Mouse (Mus musculus) midbrain, embryonic 16.5 days (tissue): Measurements from ENCODE around the gene Nsmf. TPM values are rescaled to one million over a fixed set of nuclear protein-coding genes. Genes with fewer than 3 reads are reported as not detected.
A peak's percentile ranks its signal among the peaks of the same experiment; 100 is the strongest.

ENCODE experiments used
- ATAC-seq: fragments of 200-750 bp; cut with Nextera tagmentation; 2 replicates; pipeline ENCODE4 v1.8.0; 2017; ENCODE audit warnings: moderate TSS enrichment
- H3K27ac ChIP-seq: fragments of 300-500 bp; sonication (generic); 2 replicates; pipeline ENCODE4 v1.5.1; 2014; ENCODE audit warnings: mild to moderate bottlenecking, low read length, mixed read lengths
- H3K27me3 ChIP-seq: fragments of 300-500 bp; sonication (generic); 2 replicates; pipeline ENCODE4 v1.6.1; 2014; ENCODE audit warnings: low read depth, low read length, mixed read lengths; ENCODE audit not compliant: control insufficient read depth, insufficient read depth
- H3K36me3 ChIP-seq: fragments of 300-500 bp; sonication (generic); 2 replicates; pipeline ENCODE4 v1.6.1; 2014; ENCODE audit warnings: mild to moderate bottlenecking, low read length, moderate library complexity, mixed read lengths; ENCODE audit not compliant: control insufficient read depth, insufficient read depth
- H3K4me1 ChIP-seq: fragments of 300-500 bp; sonication (generic); 2 replicates; pipeline ENCODE4 v1.6.1; 2014; ENCODE audit warnings: mild to moderate bottlenecking, low read length, mixed read lengths; ENCODE audit not compliant: control insufficient read depth, insufficient read depth
- H3K4me2 ChIP-seq: fragments of 300-500 bp; sonication (generic); 2 replicates; pipeline ENCODE4 v1.6.1; 2014; ENCODE audit warnings: mild to moderate bottlenecking, low read length, mixed read lengths
- H3K4me3 ChIP-seq: fragments of 300-500 bp; sonication (generic); 2 replicates; pipeline ENCODE4 v1.5.1; 2014; ENCODE audit warnings: low read depth, mild to moderate bottlenecking, low read length, moderate library complexity, mixed read lengths
- H3K9ac ChIP-seq: fragments of 300-500 bp; sonication (generic); 2 replicates; pipeline ENCODE4 v1.6.1; 2014; ENCODE audit warnings: low read depth, low read length, mixed read lengths
- H3K9me3 ChIP-seq: fragments of 300-500 bp; sonication (generic); replicated peaks from 2 replicates; pipeline ENCODE4 v1.6.1; 2014; ENCODE audit warnings: mild to moderate bottlenecking, low read length, mixed read lengths; ENCODE audit not compliant: control insufficient read depth, poor library complexity, severe bottlenecking
- WGBS: fragments of 180-500 bp; shearing (Covaris S2); extraction: QIAGEN DNeasy Blood & Tissue Kit; methylation state at CpG from one replicate; pipeline ENCODE4 v1.1.7; 2014; 5-methylcytosine and 5-hydroxymethylcytosine counted together
- polyA plus RNA-seq: library from polyadenylated mRNA; unstranded; fragments of >200 nt; fragmentation: Nextera tagmentation; extraction: Ambion mirVana; gene quantifications from 2 replicates; pipeline ENCODE4 v1.2.1, GENCODE M21; 2015

Gene Nsmf
- polyA plus RNA-seq, 1 experiment from 2014 or later, result 188 TPM

DNA sequence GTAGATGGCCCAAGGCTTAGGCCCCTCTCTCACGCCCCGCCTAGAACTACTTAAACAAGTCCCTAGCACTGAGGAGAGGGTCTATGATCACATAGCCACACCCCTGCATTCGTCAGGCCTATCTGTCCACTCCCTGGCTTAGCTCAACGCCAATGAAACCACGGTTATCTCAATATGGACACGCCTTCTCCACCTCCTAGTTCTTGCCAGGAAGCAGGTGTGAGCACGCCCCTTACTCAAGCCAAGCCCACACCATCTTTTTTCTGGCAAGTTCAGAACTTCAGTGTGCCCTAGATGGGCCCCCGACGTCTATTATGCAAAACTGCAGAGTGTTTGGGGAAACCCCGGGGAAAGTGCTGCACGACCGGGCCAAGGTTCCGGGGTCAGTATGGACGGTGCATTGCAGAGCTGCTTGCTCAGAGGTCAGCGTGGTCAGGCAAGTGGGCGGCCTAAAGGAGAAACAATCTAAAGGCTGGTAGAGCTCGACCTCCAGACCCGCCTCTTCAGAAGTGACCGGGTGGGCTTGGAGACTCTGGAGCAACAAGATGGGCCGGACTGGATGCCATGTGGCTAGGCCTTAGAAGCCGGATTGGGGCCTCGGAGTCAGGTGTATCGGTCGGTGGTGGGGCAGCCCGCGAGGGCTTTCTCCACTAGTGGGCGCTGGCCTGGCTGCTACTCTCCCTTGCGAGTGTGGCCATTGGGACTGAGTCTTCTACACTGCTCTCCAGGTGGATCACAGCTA, 41.1 kb downstream of the Nsmf start, which contains the start of gene Noxa1:
TSS of gene Noxa1 (minus strand) at position 41 of the 742 bp plus-strand sequence.
- H3K4me3 ChIP-seq, result no peak within 1 kb of the TSS
- H3K9ac ChIP-seq, result no peak within 1 kb of the TSS
- no peak within 1 kb of the TSS for H3K27ac ChIP-seq
- H3K4me1 ChIP-seq, result peaks cover 3% of the 10 kb centered on the region; the same call in 1 of the 2 replicates
- ATAC-seq, result no peak
- no peaks in the 10 kb centered on the region for H3K9me3 ChIP-seq
- WGBS, result 53% methylated on average over 28 of the region's 28 CpGs
- H3K4me2 ChIP-seq, result no peak within 1 kb of the TSS
- no peaks in the 10 kb centered on the region for H3K27me3 ChIP-seq
- no peaks in the 10 kb centered on the region for H3K36me3 ChIP-seq

DNA sequence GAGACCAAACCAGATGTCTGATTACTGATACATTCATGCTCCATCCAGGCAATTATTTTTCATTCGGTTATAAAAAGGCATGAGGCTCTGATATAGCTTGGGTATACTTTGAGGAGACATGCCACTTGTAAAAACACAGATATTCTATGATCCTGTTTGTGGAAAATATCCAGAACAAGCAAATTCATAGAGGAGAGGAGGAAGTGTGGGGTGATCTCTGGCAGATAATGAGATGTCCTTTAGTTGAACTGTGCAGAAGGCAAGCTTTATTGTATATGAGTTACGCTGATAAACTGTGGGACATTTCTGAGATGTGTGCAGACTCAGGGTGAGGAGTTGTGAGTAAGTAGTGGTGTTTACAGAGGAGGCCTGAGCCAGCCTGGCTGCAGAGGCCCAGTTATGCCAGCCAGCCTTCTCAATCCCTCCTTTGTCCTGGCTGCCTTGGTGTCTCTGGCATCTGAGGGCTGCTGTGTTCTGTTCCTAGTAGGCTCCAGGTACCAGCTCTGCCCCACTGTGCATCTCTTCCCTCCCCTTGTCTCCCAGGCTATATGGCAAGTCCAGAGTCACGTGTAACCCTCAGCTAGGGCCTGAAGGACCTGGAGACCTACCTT, 44.0 kb downstream of the Nsmf start:
- WGBS, result 77% methylated on average over 3 of the region's 3 CpGs
- Histone ChIP-seq H3K4me3 (no peak overlapping the region), H3K9me3 (no peaks in the 10 kb centered on the region), H3K4me1 (peaks cover 3% of the 10 kb centered on the region; the same call in 1 of the 2 replicates), H3K27ac (no peak overlapping the region), H3K36me3 (no peaks in the 10 kb centered on the region), H3K4me2 (no peak overlapping the region), H3K9ac (no peak overlapping the region), H3K27me3 (no peaks in the 10 kb centered on the region)
- no peak for ATAC-seq

DNA sequence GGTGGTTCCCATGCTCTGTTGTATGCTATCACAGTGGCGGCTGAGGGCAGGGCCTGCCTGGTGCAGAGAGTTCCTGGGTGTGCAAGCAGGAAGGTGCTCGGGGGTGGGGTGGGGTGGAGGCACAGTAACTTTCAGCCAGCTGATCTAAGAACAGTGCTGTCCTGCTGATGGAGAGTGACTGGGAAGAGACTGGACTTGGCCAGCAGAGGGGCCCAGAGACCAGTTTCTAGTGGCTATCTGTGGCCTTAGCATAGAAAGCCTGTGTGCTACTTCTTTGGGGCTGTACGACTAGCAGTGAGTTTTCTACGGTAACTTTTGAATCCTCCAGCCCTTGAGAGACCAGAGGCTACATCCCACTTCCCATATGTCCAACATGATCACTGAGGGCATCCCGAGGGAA, 44.8 kb downstream of the Nsmf start:
- H3K4me2 ChIP-seq, result no peak overlapping the region
- peaks cover 3% of the 10 kb centered on the region; the same call in 1 of the 2 replicates for H3K4me1 ChIP-seq
- WGBS, result 35% methylated on average over 5 of the region's 5 CpGs
- H3K36me3 ChIP-seq, result no peaks in the 10 kb centered on the region
- H3K4me3 ChIP-seq, result no peak overlapping the region
- no peak overlapping the region for H3K27ac ChIP-seq
- peak; percentile 66 for ATAC-seq
- H3K9ac ChIP-seq, result no peak overlapping the region
- no peaks in the 10 kb centered on the region for H3K9me3 ChIP-seq
- H3K27me3 ChIP-seq, result no peaks in the 10 kb centered on the region

- Histone ChIP-seq H3K4me3 (no peak overlapping the region), H3K4me1 (peaks cover 3% of the 10 kb centered on the region; the same call in 1 of the 2 replicates), H3K9ac (no peak overlapping the region), H3K27ac (no peak overlapping the region), H3K9me3 (no peaks in the 10 kb centered on the region), H3K4me2 (no peak overlapping the region), H3K27me3 (no peaks in the 10 kb centered on the region), H3K36me3 (no peaks in the 10 kb centered on the region)
- WGBS, result 43% methylated on average over 3 of the region's 3 CpGs
- ATAC-seq, result peak; percentile 66; the same call in 1 of the 2 replicates
Measured at GRCm38 (mm10) chr2:25099703-25100102, 45.5 kb downstream of the Nsmf start.

GRCm38 (mm10) chr2:25104122-25104521, 50.0 kb downstream of the Nsmf start:
- Histone ChIP-seq H3K4me1 (peaks cover 3% of the 10 kb centered on the region; the same call in 1 of the 2 replicates), H3K36me3 (no peaks in the 10 kb centered on the region), H3K27ac (no peak overlapping the region), H3K27me3 (no peaks in the 10 kb centered on the region), H3K4me2 (no peak overlapping the region), H3K9ac (no peak overlapping the region), H3K9me3 (no peaks in the 10 kb centered on the region), H3K4me3 (no peak overlapping the region)
- 92% methylated on average over 2 of the region's 2 CpGs for WGBS
- ATAC-seq, result no peak

DNA sequence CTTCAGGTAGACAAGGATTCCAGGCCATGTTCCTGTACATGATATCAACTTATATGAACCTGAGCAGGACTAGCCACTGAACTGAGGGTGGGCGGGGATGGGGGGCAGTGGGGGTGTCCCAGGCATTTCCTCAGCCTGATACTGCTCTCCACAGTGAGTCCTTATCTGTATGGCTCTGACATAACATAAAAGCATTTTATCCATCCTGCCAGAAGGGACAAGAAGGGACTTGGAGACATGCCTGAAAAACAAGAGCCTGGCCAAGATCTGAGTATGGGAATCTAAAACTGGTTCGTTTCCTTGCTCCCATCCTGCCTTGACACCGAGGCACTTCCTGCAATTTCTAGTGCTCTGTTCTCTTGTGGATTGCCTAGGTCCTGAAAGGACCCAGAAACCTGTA, 51.9 kb downstream of the Nsmf start:
- no peak overlapping the region for H3K9ac ChIP-seq
- no peaks in the 10 kb centered on the region for H3K9me3 ChIP-seq
- H3K27ac ChIP-seq, result no peak overlapping the region
- no peaks in the 10 kb centered on the region for H3K4me1 ChIP-seq
- H3K27me3 ChIP-seq, result no peaks in the 10 kb centered on the region
- no peaks in the 10 kb centered on the region for H3K36me3 ChIP-seq
- no peak overlapping the region for H3K4me2 ChIP-seq
- 86% methylated on average over 3 of the region's 3 CpGs for WGBS
- no peak for ATAC-seq
- H3K4me3 ChIP-seq, result no peak overlapping the region

GRCm38 (mm10) chr2:25109487-25109886, 55.3 kb downstream of the Nsmf start:
- Histone ChIP-seq H3K27me3 (no peaks in the 10 kb centered on the region), H3K4me3 (no peak overlapping the region), H3K27ac (no peak overlapping the region), H3K4me2 (no peak overlapping the region), H3K4me1 (no peaks in the 10 kb centered on the region), H3K9ac (no peak overlapping the region), H3K36me3 (no peaks in the 10 kb centered on the region), H3K9me3 (no peaks in the 10 kb centered on the region)
- no peak; the same call in 1 of the 2 replicates for ATAC-seq

- H3K4me3 ChIP-seq, result no peak overlapping the region
- no peak overlapping the region for H3K4me2 ChIP-seq
- no peak for ATAC-seq
- H3K9me3 ChIP-seq, result no peaks in the 10 kb centered on the region
- H3K36me3 ChIP-seq, result no peaks in the 10 kb centered on the region
- no peaks in the 10 kb centered on the region for H3K27me3 ChIP-seq
- no peaks in the 10 kb centered on the region for H3K4me1 ChIP-seq
- no peak overlapping the region for H3K9ac ChIP-seq
- H3K27ac ChIP-seq, result 0 out of 2 replicates have a peak overlapping the region, but pooled peaks have one; percentile 26
Measured at GRCm38 (mm10) chr2:25110505-25111183, 56.5 kb downstream of the Nsmf start.
